Mouse (Mus musculus) liver, embryonic 16.5 days (tissue): ENCODE results near the gene Gm6993. TPM values are rescaled to one million over a fixed set of nuclear protein-coding genes. Genes with fewer than 3 reads are reported as not detected.

ENCODE experiments used
- ATAC-seq: fragments of 200-750 bp; cut with Nextera tagmentation; 2 replicates; pipeline ENCODE4 v1.8.0; 2017; ENCODE audit warnings: low read depth, mild to moderate bottlenecking, moderate number of reproducible peaks, moderate library complexity
- H3K27ac ChIP-seq: fragments of 300-500 bp; sonication (generic); 2 replicates; pipeline ENCODE4 v1.5.1; 2014; ENCODE audit warnings: mild to moderate bottlenecking, low read length
- H3K27me3 ChIP-seq: fragments of 300-500 bp; sonication (generic); 2 replicates; pipeline ENCODE4 v1.6.1; 2014; ENCODE audit warnings: low read depth, low read length, mixed read lengths; ENCODE audit not compliant: control insufficient read depth, insufficient read depth
- H3K36me3 ChIP-seq: fragments of 300-500 bp; sonication (generic); 2 replicates; pipeline ENCODE4 v1.6.1; 2014; ENCODE audit warnings: mild to moderate bottlenecking; ENCODE audit not compliant: control insufficient read depth, insufficient read depth
- H3K4me1 ChIP-seq: fragments of 300-500 bp; sonication (generic); 2 replicates; pipeline ENCODE4 v1.6.1; 2014; ENCODE audit warnings: low read depth, low read length, mixed read lengths; ENCODE audit not compliant: control insufficient read depth
- H3K4me2 ChIP-seq: fragments of 300-500 bp; sonication (generic); 2 replicates; pipeline ENCODE4 v1.6.1; 2014; ENCODE audit warnings: low read depth, low read length, mixed read lengths
- H3K4me3 ChIP-seq: fragments of 300-500 bp; sonication (generic); 2 replicates; pipeline ENCODE4 v1.5.1; 2014; ENCODE audit warnings: low read depth, mild to moderate bottlenecking, low read length
- H3K9ac ChIP-seq: fragments of 300-500 bp; sonication (generic); 2 replicates; pipeline ENCODE4 v1.6.1; 2014; ENCODE audit warnings: low read depth, low read length
- H3K9me3 ChIP-seq: fragments of 300-500 bp; sonication (generic); replicated peaks from 2 replicates; pipeline ENCODE4 v1.6.1; 2016; ENCODE audit warnings: low read length; ENCODE audit not compliant: control insufficient read depth
- WGBS: fragments of 180-500 bp; shearing (Covaris S2); extraction: QIAGEN DNeasy Blood & Tissue Kit; methylation state at CpG from one replicate; pipeline ENCODE4 v1.1.7; 2014; ENCODE audit not compliant: insufficient replicate concordance; 5-methylcytosine and 5-hydroxymethylcytosine counted together
- polyA plus RNA-seq: library from polyadenylated mRNA; unstranded; fragments of >200 nt; fragmentation: Nextera tagmentation; extraction: Ambion mirVana; gene quantifications from 2 replicates; pipeline ENCODE4 v1.2.1, GENCODE M21; 2015

The Gm6993 gene
- polyA plus RNA-seq, 1 experiment from 2014 or later: not detected

- Histone ChIP-seq H3K36me3 (no peaks in the 10 kb centered on the region), H3K4me2 (peak overlapping the region; percentile 49), H3K4me3 (peak overlapping the region; percentile 45), H3K9me3 (no peaks in the 10 kb centered on the region; the same call in 1 of the 2 replicates), H3K27ac (no peak overlapping the region), H3K4me1 (no peaks in the 10 kb centered on the region), H3K27me3 (peaks cover 32% of the 10 kb centered on the region), H3K9ac (no peak overlapping the region)
- WGBS: under 1% methylated on average over 50 of the region's 50 CpGs
- ATAC-seq: no peak
Measured at GRCm38 (mm10) chr12:31265722-31266431, 25.3 kb downstream of the Gm6993 start.

GRCm38 (mm10) chr12:31266686-31267085 lies 26.1 kb downstream of the Gm6993 start:
- H3K4me3 ChIP-seq: peak overlapping the region; percentile 45; the same call in 1 of the 2 replicates
- H3K4me2 ChIP-seq: 0 out of 2 replicates have a peak overlapping the region, but pooled peaks have one; percentile 9
- H3K27ac ChIP-seq: no peak overlapping the region
- H3K4me1 ChIP-seq: no peaks in the 10 kb centered on the region
- peaks cover 32% of the 10 kb centered on the region for H3K27me3 ChIP-seq
- no peaks in the 10 kb centered on the region for H3K36me3 ChIP-seq
- H3K9me3 ChIP-seq: no peaks in the 10 kb centered on the region; the same call in 1 of the 2 replicates
- H3K9ac ChIP-seq: no peak overlapping the region
- no peak for ATAC-seq
- 8% methylated on average over 15 of the region's 15 CpGs for WGBS

GRCm38 (mm10) chr12:31267363-31267762 lies 26.8 kb downstream of the Gm6993 start:
- no peak overlapping the region for H3K27ac ChIP-seq
- H3K4me2 ChIP-seq: no peak overlapping the region
- peaks cover 32% of the 10 kb centered on the region for H3K27me3 ChIP-seq
- H3K36me3 ChIP-seq: no peaks in the 10 kb centered on the region
- no peaks in the 10 kb centered on the region; the same call in 1 of the 2 replicates for H3K9me3 ChIP-seq
- H3K4me1 ChIP-seq: no peaks in the 10 kb centered on the region
- no peak for ATAC-seq
- H3K9ac ChIP-seq: no peak overlapping the region
- 33% methylated on average over 4 of the region's 4 CpGs for WGBS
- H3K4me3 ChIP-seq: no peak overlapping the region

- 61% methylated on average over 3 of the region's 3 CpGs for WGBS
- no peaks in the 10 kb centered on the region for H3K36me3 ChIP-seq
- no peak overlapping the region for H3K9ac ChIP-seq
- no peak for ATAC-seq
- H3K27ac ChIP-seq: no peak overlapping the region
- no peaks in the 10 kb centered on the region; the same call in 1 of the 2 replicates for H3K9me3 ChIP-seq
- H3K27me3 ChIP-seq: peaks cover 32% of the 10 kb centered on the region
- no peak overlapping the region for H3K4me3 ChIP-seq
- no peaks in the 10 kb centered on the region for H3K4me1 ChIP-seq
- no peak overlapping the region for H3K4me2 ChIP-seq
Measured at GRCm38 (mm10) chr12:31268315-31268714, 27.7 kb downstream of the Gm6993 start.

GRCm38 (mm10) chr12:31269020-31269597 lies 28.5 kb downstream of the Gm6993 start:
- Histone ChIP-seq H3K4me1 (no peaks in the 10 kb centered on the region), H3K36me3 (no peaks in the 10 kb centered on the region), H3K9me3 (no peaks in the 10 kb centered on the region; the same call in 1 of the 2 replicates), H3K27ac (no peak overlapping the region), H3K4me2 (no peak overlapping the region), H3K4me3 (no peak overlapping the region), H3K9ac (no peak overlapping the region), H3K27me3 (peaks cover 32% of the 10 kb centered on the region)
- WGBS: 56% methylated on average over 12 of the region's 12 CpGs
- ATAC-seq: no peak

GRCm38 (mm10) chr12:31270361-31270760 lies 29.8 kb downstream of the Gm6993 start:
- WGBS: 74% methylated on average over 10 of the region's 10 CpGs
- Histone ChIP-seq H3K27ac (no peak overlapping the region), H3K36me3 (no peaks in the 10 kb centered on the region), H3K4me2 (no peak overlapping the region), H3K27me3 (peaks cover 20% of the 10 kb centered on the region), H3K4me3 (no peak overlapping the region), H3K4me1 (no peaks in the 10 kb centered on the region), H3K9me3 (no peaks in the 10 kb centered on the region; the same call in 1 of the 2 replicates), H3K9ac (no peak overlapping the region)
- no peak for ATAC-seq

- H3K27ac ChIP-seq: no peak overlapping the region
- no peaks in the 10 kb centered on the region for H3K4me1 ChIP-seq
- no peak overlapping the region for H3K9ac ChIP-seq
- H3K9me3 ChIP-seq: no peaks in the 10 kb centered on the region; the same call in 1 of the 2 replicates
- ATAC-seq: no peak
- 62% methylated on average over 5 of the region's 5 CpGs for WGBS
- no peak overlapping the region for H3K4me2 ChIP-seq
- H3K4me3 ChIP-seq: no peak overlapping the region
- H3K36me3 ChIP-seq: no peaks in the 10 kb centered on the region
- peaks cover 16% of the 10 kb centered on the region for H3K27me3 ChIP-seq
Measured at GRCm38 (mm10) chr12:31270776-31271175, 30.2 kb downstream of the Gm6993 start.

- Histone ChIP-seq H3K4me2 (no peak overlapping the region), H3K27ac (no peak overlapping the region), H3K4me3 (no peak overlapping the region), H3K4me1 (no peaks in the 10 kb centered on the region), H3K36me3 (no peaks in the 10 kb centered on the region), H3K9me3 (no peaks in the 10 kb centered on the region; the same call in 1 of the 2 replicates), H3K27me3 (peaks cover 9% of the 10 kb centered on the region), H3K9ac (no peak overlapping the region)
- no peak; the same call in 1 of the 2 replicates for ATAC-seq
- WGBS: 24% methylated on average over 16 of the region's 16 CpGs
Measured at GRCm38 (mm10) chr12:31271361-31272011, 30.9 kb downstream of the Gm6993 start.
